Mouse (Mus musculus) MEL (cell line): ENCODE results near the gene Nfasc. TPM values are rescaled to one million over a fixed set of nuclear protein-coding genes. Genes with fewer than 3 reads are reported as not detected.

Source experiments
- DNase-seq: peaks from one replicate; pipeline ENCODE4 v3.0.0; 2011; ENCODE audit warnings: low read depth, low spot score
- H3K27ac ChIP-seq: 2 replicates; pipeline ENCODE4 v1.5.1; 2012; ENCODE audit warnings: low read depth, mild to moderate bottlenecking, control low read depth, low read length, moderate library complexity; ENCODE audit not compliant: control insufficient read depth
- H3K27me3 ChIP-seq, 2 experiments: fragments of 150-350 bp in 1 of 2; sonication (generic) in 1 of 2; 2 replicates each; pipeline ENCODE4 v1.6.1; 2012; ENCODE audit warnings: low read length in 2 of 2, mild to moderate bottlenecking in 2 of 2, improper control_type of control experiment in 1 of 2, moderate library complexity in 1 of 2; ENCODE audit not compliant: insufficient read depth in 2 of 2, control insufficient read depth in 1 of 2
- H3K36me3 ChIP-seq, 2 experiments: 2 replicates each; pipeline ENCODE4 v1.6.1; 2012 to 2014; ENCODE audit warnings: low read length in 2 of 2, improper control_type of control experiment in 1 of 2, inconsistent platforms in 1 of 2, mild to moderate bottlenecking in 1 of 2; ENCODE audit not compliant: insufficient read depth in 2 of 2, control insufficient read depth in 1 of 2
- H3K4me1 ChIP-seq, 2 experiments: fragments of 150-350 bp in 1 of 2; sonication (generic) in 1 of 2; 2 replicates each; pipeline ENCODE4 v1.6.1; 2012; ENCODE audit warnings: low read length in 2 of 2, improper control_type of control experiment in 1 of 2, mild to moderate bottlenecking in 1 of 2; ENCODE audit not compliant: insufficient read depth in 2 of 2, control insufficient read depth in 1 of 2
- H3K4me3 ChIP-seq, 2 experiments: fragments of 150-350 bp in 1 of 2; sonication (generic) in 1 of 2; 2 replicates each; pipeline ENCODE4 v1.5.1; 2012; ENCODE audit warnings: low read depth in 2 of 2, low read length in 2 of 2, mild to moderate bottlenecking in 2 of 2, moderate library complexity in 2 of 2, control low read depth in 1 of 2, improper control_type of control experiment in 1 of 2; ENCODE audit not compliant: control insufficient read depth in 1 of 2, insufficient read depth in 1 of 2
- H3K79me2 ChIP-seq: 2 replicates; pipeline ENCODE4 v1.6.1; 2012; ENCODE audit warnings: mild to moderate bottlenecking, low read length, moderate library complexity; ENCODE audit not compliant: control insufficient read depth, poor library complexity, insufficient read depth
- H3K9ac ChIP-seq: 2 replicates; pipeline ENCODE4 v1.6.1; 2012; ENCODE audit warnings: low read depth, mild to moderate bottlenecking, control low read depth, low read length, moderate library complexity; ENCODE audit not compliant: control insufficient read depth, poor library complexity, severe bottlenecking
- H3K9me3 ChIP-seq: fragments of 150-350 bp; sonication (generic); replicated peaks from 2 replicates; pipeline ENCODE4 v1.6.1; 2012; ENCODE audit warnings: mild to moderate bottlenecking, low read length, improper control_type of control experiment, moderate library complexity; ENCODE audit not compliant: insufficient read depth
- CHD2 ChIP-seq: IDR thresholded peaks from 2 replicates; pipeline ENCODE4 v1.6.1; 2011; ENCODE audit warnings: low read length, improper control_type of control experiment
- E2F4 ChIP-seq: IDR thresholded peaks from 2 replicates; pipeline ENCODE4 v1.6.1; 2011; ENCODE audit warnings: low read depth, low read length, improper control_type of control experiment, borderline replicate concordance
- EP300 ChIP-seq, 2 experiments: IDR thresholded peaks; 2 replicates each; pipeline ENCODE4 v1.6.1; 2011; ENCODE audit warnings: improper control_type of control experiment in 2 of 2, low read length in 2 of 2, low read depth in 1 of 2, mild to moderate bottlenecking in 1 of 2
- ETS1 ChIP-seq: IDR thresholded peaks from 2 replicates; pipeline ENCODE4 v1.6.1; 2012; ENCODE audit warnings: low read depth, mild to moderate bottlenecking, inconsistent platforms, low read length, improper control_type of control experiment, moderate library complexity
- GABPA ChIP-seq: IDR thresholded peaks from 2 replicates; pipeline ENCODE4 v1.6.1; 2012; ENCODE audit warnings: low read depth, mild to moderate bottlenecking, inconsistent platforms, low read length, improper control_type of control experiment, moderate library complexity
- HCFC1 ChIP-seq: IDR thresholded peaks from 2 replicates; pipeline ENCODE4 v1.6.1; 2012; ENCODE audit warnings: low read depth, mild to moderate bottlenecking, inconsistent platforms, low read length, improper control_type of control experiment, moderate library complexity
- MEF2A ChIP-seq: IDR thresholded peaks from 2 replicates; pipeline ENCODE4 v1.6.1; 2014; ENCODE audit warnings: low read depth, mild to moderate bottlenecking, inconsistent platforms, low read length, improper control_type of control experiment; ENCODE audit not compliant: poor library complexity, insufficient replicate concordance, severe bottlenecking; ENCODE audit errors: extremely low read depth
- MYB ChIP-seq: IDR thresholded peaks from 2 replicates; pipeline ENCODE4 v1.6.1; 2011; ENCODE audit warnings: mild to moderate bottlenecking, low read depth, low read length, improper control_type of control experiment
- MYC ChIP-seq: IDR thresholded peaks from 2 replicates; pipeline ENCODE4 v1.6.1; 2011; ENCODE audit warnings: low read depth, mild to moderate bottlenecking, low read length, improper control_type of control experiment, moderate library complexity
- NELFE ChIP-seq: IDR thresholded peaks from 2 replicates; pipeline ENCODE4 v1.6.1; 2011; ENCODE audit warnings: low read depth, low read length, improper control_type of control experiment
- POLR2A ChIP-seq, 2 experiments: IDR thresholded peaks; 2 replicates each; pipeline ENCODE4 v1.6.1; 2011 to 2012; ENCODE audit warnings: low read length in 2 of 2, mild to moderate bottlenecking in 2 of 2, control low read depth in 1 of 2, improper control_type of control experiment in 1 of 2, low read depth in 1 of 2, moderate library complexity in 1 of 2; ENCODE audit not compliant: control insufficient read depth in 1 of 2, insufficient read depth in 1 of 2, poor library complexity in 1 of 2
- SMC3 ChIP-seq: IDR thresholded peaks from 2 replicates; pipeline ENCODE4 v1.6.1; 2011; ENCODE audit warnings: low read depth, low read length, improper control_type of control experiment
- TAL1 ChIP-seq: IDR thresholded peaks from 2 replicates; pipeline ENCODE4 v1.6.1; 2012; ENCODE audit warnings: mild to moderate bottlenecking, inconsistent platforms, low read length, moderate library complexity, mixed read lengths
- TCF12 ChIP-seq: IDR thresholded peaks from 2 replicates; pipeline ENCODE4 v1.6.1; 2014; ENCODE audit warnings: low read depth, mild to moderate bottlenecking, inconsistent platforms, low read length, improper control_type of control experiment, moderate library complexity
- UBTF ChIP-seq: IDR thresholded peaks from 2 replicates; pipeline ENCODE4 v1.6.1; 2012; ENCODE audit warnings: low read depth, mild to moderate bottlenecking, inconsistent platforms, low read length, improper control_type of control experiment, moderate library complexity, borderline replicate concordance; ENCODE audit not compliant: insufficient read depth
- USF1 ChIP-seq: IDR thresholded peaks from 2 replicates; pipeline ENCODE4 v1.6.1; 2014; ENCODE audit warnings: low read depth, mild to moderate bottlenecking, inconsistent platforms, low read length, improper control_type of control experiment, moderate library complexity
- USF2 ChIP-seq, 2 experiments: IDR thresholded peaks; 2 replicates each; pipeline ENCODE4 v1.6.1; 2011 to 2012; ENCODE audit warnings: improper control_type of control experiment in 2 of 2, low read length in 2 of 2, borderline replicate concordance in 1 of 2, inconsistent platforms in 1 of 2, low read depth in 1 of 2, mild to moderate bottlenecking in 1 of 2; ENCODE audit not compliant: insufficient read depth in 1 of 2
- ZKSCAN1 ChIP-seq: IDR thresholded peaks from 2 replicates; pipeline ENCODE4 v1.6.1; 2012; ENCODE audit warnings: low read depth, mild to moderate bottlenecking, inconsistent platforms, low read length, improper control_type of control experiment, moderate library complexity
- ZNF384 ChIP-seq: IDR thresholded peaks from 2 replicates; pipeline ENCODE4 v1.6.1; 2012; ENCODE audit warnings: low read depth, mild to moderate bottlenecking, inconsistent platforms, low read length, improper control_type of control experiment
- polyA plus RNA-seq, 2 experiments: library from polyadenylated mRNA; stranded (reverse) in 1 of 2; unstranded in 1 of 2; fragments of >175 nt in 1 of 2; fragments of >200 nt in 1 of 2; gene quantifications; 2 replicates each; pipeline versions ENCODE4 v1.2.1 to v1.2.4; 2012; ENCODE audit warnings: low replicate concordance in 2 of 2, low read depth in 1 of 2; ENCODE audit not compliant: insufficient read length in 2 of 2, insufficient read depth in 1 of 2, missing spikeins in 1 of 2
- total RNA-seq: library from RNA; depleted of rRNA; stranded (reverse); fragments of 300-350 nt; gene quantifications from 2 replicates; pipeline ENCODE4 v1.2.3, GENCODE M21; 2012

The Nfasc gene
- total and polyA plus RNA-seq, 3 experiments: not detected

DNA sequence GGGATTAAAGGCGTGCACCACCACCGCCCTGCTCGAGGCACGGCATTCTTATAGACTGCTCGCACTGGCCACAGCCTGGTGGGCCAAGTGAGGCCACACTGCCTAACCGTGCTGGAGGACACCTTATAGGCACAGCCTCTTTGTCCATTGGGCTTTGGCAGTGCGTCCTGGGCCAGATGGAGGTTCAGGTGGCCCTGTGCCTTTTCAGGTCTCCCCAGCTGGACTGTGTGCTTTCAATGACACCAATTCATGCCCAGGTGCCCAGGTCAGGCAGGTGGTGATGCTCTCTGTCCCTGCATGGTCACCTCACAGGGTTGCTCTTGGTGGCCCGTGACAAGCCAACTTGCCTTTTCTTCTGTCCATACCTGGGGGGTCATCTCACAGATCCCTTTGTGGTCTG lies 164.8 kb downstream of the Nfasc start:
- Histone ChIP-seq H3K4me3 (no peak overlapping the region), H3K9me3 (no peaks in the 10 kb centered on the region), H3K27me3 (peaks cover 8 to 24% of the 10 kb centered on the region in 2 experiments), H3K36me3 (no peaks in the 10 kb centered on the region), H3K4me1 (no peaks in the 10 kb centered on the region), H3K79me2 (no peaks in the 10 kb centered on the region), H3K27ac (no peak overlapping the region), H3K9ac (no peak overlapping the region)
- DNase-seq: no peak
- no peak for TF ChIP-seq CHD2
- TF ChIP-seq MEF2A: no peak
- no peak for TF ChIP-seq MYB
- TF ChIP-seq GABPA: no peak
- TF ChIP-seq USF1: no peak
- TF ChIP-seq UBTF: no peak
- no peak for TF ChIP-seq ETS1
- TF ChIP-seq SMC3: no peak
- TF ChIP-seq E2F4: no peak
- no peak for TF ChIP-seq TAL1
- TF ChIP-seq MYC: no peak
- no peak for TF ChIP-seq POLR2A (IDR thresholded peaks at IDR 0.05; ENCODE audit: control insufficient read depth in 1 of 2, insufficient read depth in 1 of 2, low read depth in 1 of 2, low read length in 2 of 2, poor library complexity in 1 of 2)

DNA sequence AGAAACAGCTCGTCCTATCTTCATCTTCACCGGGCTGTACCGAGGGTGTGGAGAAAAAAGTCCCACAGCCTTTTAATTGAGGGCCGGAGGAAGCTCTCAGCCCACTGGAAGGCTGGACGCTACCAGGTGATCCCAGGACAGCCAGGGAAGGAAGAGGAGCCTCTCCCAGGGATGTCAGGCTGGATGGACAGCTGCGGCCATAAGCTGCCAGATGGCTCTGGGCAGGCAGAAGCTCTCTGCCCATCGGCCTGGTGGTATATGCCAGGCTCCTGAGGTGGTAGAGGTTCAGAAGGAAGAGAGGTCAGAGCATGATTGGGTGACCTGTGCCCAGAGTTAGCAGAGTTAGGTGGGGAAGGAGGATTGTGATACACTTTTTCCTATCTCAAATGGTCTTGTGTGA lies 168.7 kb downstream of the Nfasc start:
- Histone ChIP-seq H3K79me2 (no peaks in the 10 kb centered on the region), H3K9ac (no peak overlapping the region), H3K36me3 (no peaks in the 10 kb centered on the region)
- TF ChIP-seq NELFE (no peak), E2F4 (no peak), ZKSCAN1 (no peak), EP300 (IDR thresholded peaks at IDR 0.05; ENCODE audit: low read depth in 1 of 2, low read length in 2 of 2) (no peak), TCF12 (no peak), HCFC1 (no peak), USF2 (IDR thresholded peaks at IDR 0.05; ENCODE audit: borderline replicate concordance in 1 of 2, insufficient read depth in 1 of 2, low read depth in 1 of 2, low read length in 2 of 2) (no peak), ZNF384 (no peak), UBTF (no peak)
- TF ChIP-seq, all 39 proteins: peak for 0
- Histone ChIP-seq H3K4me1 (no peaks in the 10 kb centered on the region), H3K4me3 (no peak overlapping the region), H3K9me3 (no peaks in the 10 kb centered on the region), H3K27ac (no peak overlapping the region), H3K27me3 (peaks cover 10 to 27% of the 10 kb centered on the region in 2 experiments)
- no peak for DNase-seq
